In genomic region chr6:128115121-128115520, GRCm38 (mm10) we compare ENCODE assay signal across 19 mouse cellular contexts. TPM values are rescaled to one million over a fixed set of nuclear protein-coding genes. Genes with fewer than 3 reads are reported as not detected.
DNase-seq lines count a peak whose midpoint lies in the region; ATAC-seq and TF ChIP-seq lines count a peak whose summit lies in the region.
"Had no signal": no experiment of that assay in that cellular context is flagged by ENCODE, and none has a peak within 500 bp of the region (broad histone marks: within the 10 kb centered on the region; RNA-seq: fewer than 3 reads in every experiment).

No protein-coding gene starts in this region.

- no peak overlapping the region for H3K9ac ChIP-seq in intestine, embryonic 14.5 days (ENCODE audit: low read length)
- H3K9ac ChIP-seq in intestine, postnatal 0 days (ENCODE audit: low read depth, low read length): no peak overlapping the region
- H3K9ac ChIP-seq: limb, embryonic 15.5 days had no signal

- no peak for TF ChIP-seq CTCF in gastrocnemius, adult 2 months (IDR thresholded peaks at IDR 0.05)
- TF ChIP-seq CTCF in intestine, postnatal 0 days (IDR thresholded peaks at IDR 0.05; ENCODE audit: low read depth): no peak

- H3K9me3 ChIP-seq in intestine, embryonic 14.5 days (ENCODE audit: control insufficient read depth, low read length): no peaks in the 10 kb centered on the region
- no peaks in the 10 kb centered on the region for H3K9me3 ChIP-seq in intestine, postnatal 0 days (ENCODE audit: control insufficient read depth)
- H3K9me3 ChIP-seq: limb, embryonic 15.5 days; megakaryocyte, embryonic 14.5 days had no signal

- DNase-seq in adrenal gland, postnatal 14 days: peak; percentile 40
- no peak for DNase-seq in adrenal gland, postnatal 4 days (ENCODE audit: low spot score in 2 of 2)
- peak; percentile 64 for DNase-seq in gastrocnemius, adult 2 months
- no peak for DNase-seq in gastrocnemius, postnatal 10 days
- no peak for DNase-seq in intestine, embryonic 14.5 days (ENCODE audit: low spot score)
- peak; percentile 79 for DNase-seq in NIH3T3 (ENCODE audit: low read depth)
- DNase-seq in left cerebral cortex, adult 11 months (ENCODE audit: low spot score): no peak
- DNase-seq: cerebellum, adult 11 months; cerebellum, postnatal 25 days; heart, adult 18-20 months; lung, postnatal 10 days; right cerebral cortex, adult 18-20 months; thymus, adult 18-20 months had no signal

- WGBS in intestine, embryonic 14.5 days: 76% methylated on average over 6 of the region's 6 CpGs
- 75% methylated on average over 6 of the region's 6 CpGs for WGBS in intestine, postnatal 0 days

- H3K36me3 ChIP-seq in intestine, embryonic 14.5 days (ENCODE audit: control insufficient read depth, insufficient read depth, low read length): 0 out of 2 replicates have a peak, but pooled peaks cover 4% of the 10 kb centered on the region
- H3K36me3 ChIP-seq in intestine, postnatal 0 days (ENCODE audit: control insufficient read depth, insufficient read depth): peaks cover 4% of the 10 kb centered on the region; the same call in 1 of the 2 replicates

- no peaks in the 10 kb centered on the region for H3K27me3 ChIP-seq in intestine, embryonic 14.5 days (replicated peaks; ENCODE audit: control insufficient read depth, insufficient read depth, low read length)
- H3K27me3 ChIP-seq in intestine, postnatal 0 days (replicated peaks; ENCODE audit: control insufficient read depth, insufficient read depth, low read length): no peaks in the 10 kb centered on the region
- H3K27me3 ChIP-seq: limb, embryonic 15.5 days; Patski had no signal

- intact Hi-C loops in gastrocnemius, adult 2 months (cut with DNase I): no loop called here

- no peak overlapping the region for H3K4me3 ChIP-seq in gastrocnemius, adult 2 months
- no peak overlapping the region for H3K4me3 ChIP-seq in intestine, embryonic 14.5 days (ENCODE audit: low read depth, low read length)
- no peak overlapping the region for H3K4me3 ChIP-seq in intestine, postnatal 0 days (ENCODE audit: low read depth, low read length)
- H3K4me3 ChIP-seq: limb, embryonic 15.5 days; megakaryocyte, embryonic 14.5 days had no signal

- ATAC-seq in intestine, embryonic 14.5 days (replicated peaks; ENCODE audit: low FRiP score, low TSS enrichment, low read depth): 0 out of 2 replicates have a peak, but pooled peaks have one; percentile 22
- ATAC-seq in intestine, postnatal 0 days: no peak
- ATAC-seq: activated CD4-positive, CD25-positive, alpha-beta regulatory T cell, adult 4 months; inflammation-experienced regulatory T-cells, adult 6 months; Patski had no signal

- H3K27ac ChIP-seq in gastrocnemius, adult 2 months: no peak overlapping the region
- no peak overlapping the region for H3K27ac ChIP-seq in intestine, embryonic 14.5 days (ENCODE audit: low read depth)
- no peak overlapping the region for H3K27ac ChIP-seq in intestine, postnatal 0 days (ENCODE audit: low read depth, low read length)
- H3K27ac ChIP-seq: limb, embryonic 15.5 days had no signal

- H3K4me2 ChIP-seq in intestine, embryonic 14.5 days (ENCODE audit: low read length): no peak overlapping the region
- no peak overlapping the region for H3K4me2 ChIP-seq in intestine, postnatal 0 days (replicated peaks; ENCODE audit: low read depth)
- H3K4me2 ChIP-seq: limb, embryonic 15.5 days had no signal

- peaks cover 20% of the 10 kb centered on the region for H3K4me1 ChIP-seq in intestine, embryonic 14.5 days (replicated peaks; ENCODE audit: control insufficient read depth, insufficient read depth, low read length)
- no peaks in the 10 kb centered on the region for H3K4me1 ChIP-seq in intestine, postnatal 0 days (replicated peaks; ENCODE audit: control insufficient read depth, insufficient read depth, low read length)

RNA-seq across cellular contexts. Expression of gene Tspan9, which starts 28.3 kb away (rescaled TPM):
- 53.9 and 59.0 TPM in 2 replicates for total RNA-seq in adrenal gland, postnatal 14 days (2021)
- total RNA-seq in adrenal gland, postnatal 4 days (2021): 10 to 100 TPM; 80.4 to 83.3 TPM
- 10 to 100 TPM; 21.8 to 41.9 TPM for total RNA-seq in gastrocnemius, adult 2 months (2021)
- total RNA-seq in gastrocnemius, postnatal 10 days (2021): 100 to 1,000 TPM; 109 to 119 TPM
- 110 and 113 TPM in 2 replicates for polyA plus RNA-seq in intestine, embryonic 14.5 days (2014; fragmentation: Nextera tagmentation; extraction: Ambion mirVana)
- 49.8 and 55.5 TPM in 2 replicates for polyA plus RNA-seq in intestine, postnatal 0 days (2015; fragmentation: Nextera tagmentation; extraction: Ambion mirVana)

Comparison
In these comparisons a context has a peak if more than half of its experiments do, and no peak if none do; other contexts are left out.
1. DNase-seq: peak in adrenal gland, postnatal 14 days (single experiment), gastrocnemius, adult 2 months (single experiment) and NIH3T3 (single experiment); none in adrenal gland, postnatal 4 days (0 of 2), gastrocnemius, postnatal 10 days (single experiment), intestine, embryonic 14.5 days (single experiment) and left cerebral cortex, adult 11 months (single experiment).